8 mouse cellular contexts compared by ENCODE assay signal in the genomic region with DNA sequence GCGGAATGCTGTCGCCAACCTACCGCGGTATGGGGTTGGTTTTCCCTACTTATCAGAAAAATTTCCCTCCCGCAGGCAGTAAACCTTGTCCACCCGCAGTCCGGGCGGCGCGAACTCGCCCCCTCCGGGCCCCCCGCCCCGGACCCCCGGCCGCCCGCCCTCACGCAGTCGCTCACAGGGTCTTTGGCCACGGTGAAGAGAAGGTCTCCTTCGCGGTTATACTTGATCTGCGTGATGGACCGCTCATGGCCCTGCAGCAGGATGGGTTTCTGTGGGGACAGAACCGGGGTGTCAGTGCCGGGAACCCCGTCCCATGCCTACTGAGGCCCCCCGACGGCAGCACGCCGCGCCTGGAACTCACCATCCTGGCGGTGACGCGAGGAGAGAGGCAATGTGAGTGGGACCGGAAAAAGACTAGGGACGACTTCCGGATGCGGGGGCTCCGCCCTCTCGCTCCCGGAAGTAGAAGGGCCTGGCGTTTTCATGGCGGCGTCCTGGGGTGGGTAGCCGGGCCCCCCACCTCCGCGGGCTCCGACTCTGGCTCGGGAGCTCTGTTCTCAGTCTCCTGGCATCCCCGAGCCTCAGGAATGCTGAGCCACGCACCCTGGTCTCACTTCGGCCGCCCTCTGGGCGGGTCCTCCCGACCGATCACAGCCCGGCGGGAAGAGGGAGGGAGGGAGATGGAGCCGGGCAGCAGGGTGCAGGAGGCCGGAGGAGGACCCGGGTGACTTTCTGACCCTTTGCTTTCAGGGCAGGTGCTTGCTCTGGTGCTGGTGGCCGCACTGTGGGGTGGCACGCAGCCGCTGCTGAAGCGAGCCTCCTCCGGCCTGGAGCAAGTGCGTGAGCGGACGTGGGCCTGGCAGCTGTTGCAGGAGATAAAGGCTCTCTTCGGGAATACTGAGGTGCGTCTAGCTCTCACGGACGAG. TPM values are rescaled to one million over a fixed set of nuclear protein-coding genes. Genes with fewer than 3 reads are reported as not detected.
DNase-seq lines count a peak whose midpoint lies in the region; ATAC-seq and TF ChIP-seq lines count a peak whose summit lies in the region.

Eif3i (minus strand) TSS at position 416 of the 926 bp plus-strand sequence.
Tmem234 (plus strand) TSS at position 436 of the 926 bp plus-strand sequence.

- peak; percentile 95 for DNase-seq in G1E (ENCODE audit: low spot score)
- peak; percentile 89 for DNase-seq in heart, postnatal 0 days (ENCODE audit: low spot score)
- DNase-seq in kidney, postnatal 4 days: peak; percentile 86 to 91
- peak; percentile 91 for DNase-seq in lung, embryonic 14.5 days
- peak; percentile 89 for DNase-seq in testis, postnatal 14 days (ENCODE audit: low spot score)

- WGBS in forebrain, embryonic 13.5 days: under 1% methylated on average over 73 of the region's 74 CpGs
- under 1% methylated on average over 65 of the region's 74 CpGs for WGBS in heart, postnatal 0 days
- under 1% methylated on average over 74 of the region's 74 CpGs for WGBS in lung, embryonic 14.5 days

- TF ChIP-seq CTCF in G1E (IDR thresholded peaks at IDR 0.05; ENCODE audit: low read depth, low read length): no peak
- TF ChIP-seq CTCF in heart, postnatal 0 days (IDR thresholded peaks at IDR 0.05; ENCODE audit: low read depth): 0 out of 2 replicates have a peak, but pooled peaks have one; percentile 9
- peak; percentile 21; the same call in 1 of the 2 replicates for TF ChIP-seq CTCF in lung, embryonic 14.5 days (IDR thresholded peaks at IDR 0.05; ENCODE audit: low read depth)

- H3K36me3 ChIP-seq in G1E (replicated peaks): peaks cover 78% of the 10 kb centered on the region
- H3K36me3 ChIP-seq in forebrain, embryonic 13.5 days (ENCODE audit: poor library complexity, severe bottlenecking): peaks cover 58% of the 10 kb centered on the region
- peaks cover 36% of the 10 kb centered on the region for H3K36me3 ChIP-seq in heart, postnatal 0 days (replicated peaks; ENCODE audit: control insufficient read depth, insufficient read depth, low read length)
- peaks cover 60% of the 10 kb centered on the region for H3K36me3 ChIP-seq in lung, embryonic 14.5 days (ENCODE audit: insufficient read depth)

- H3K4me3 ChIP-seq in G1E (ENCODE audit: low read depth, low read length): peak within 1 kb of the TSS; percentile 99
- peak within 1 kb of the TSS; percentile 99 for H3K4me3 ChIP-seq in forebrain, embryonic 13.5 days
- peak within 1 kb of the TSS; percentile 94 for H3K4me3 ChIP-seq in heart, postnatal 0 days (ENCODE audit: low read depth, low read length)
- H3K4me3 ChIP-seq in lung, embryonic 14.5 days (ENCODE audit: low read depth, low read length): peak within 1 kb of the TSS; percentile 91

- no peaks in the 10 kb centered on the region for H3K9me3 ChIP-seq in G1E (replicated peaks)
- no peaks in the 10 kb centered on the region for H3K9me3 ChIP-seq in forebrain, embryonic 13.5 days (replicated peaks)
- no peaks in the 10 kb centered on the region for H3K9me3 ChIP-seq in heart, postnatal 0 days (replicated peaks; ENCODE audit: control insufficient read depth, low read length)
- H3K9me3 ChIP-seq in lung, embryonic 14.5 days (ENCODE audit: low read depth, low read length): no peaks in the 10 kb centered on the region

- H3K9ac ChIP-seq in forebrain, embryonic 13.5 days: peak within 1 kb of the TSS; percentile 94
- H3K9ac ChIP-seq in heart, postnatal 0 days (replicated peaks; ENCODE audit: low read depth, low read length): peak within 1 kb of the TSS; percentile 83
- peak within 1 kb of the TSS; percentile 71 for H3K9ac ChIP-seq in lung, embryonic 14.5 days

- peak within 1 kb of the TSS; percentile 65 for H3K27ac ChIP-seq in forebrain, embryonic 13.5 days
- peak within 1 kb of the TSS; percentile 66 for H3K27ac ChIP-seq in heart, postnatal 0 days (ENCODE audit: low read depth)
- H3K27ac ChIP-seq in lung, embryonic 14.5 days (ENCODE audit: low read depth): peak within 1 kb of the TSS; percentile 68

- peak within 1 kb of the TSS; percentile 91 for H3K4me2 ChIP-seq in forebrain, embryonic 13.5 days
- peak within 1 kb of the TSS; percentile 98 for H3K4me2 ChIP-seq in heart, postnatal 0 days (ENCODE audit: low read depth, low read length)
- peak within 1 kb of the TSS; percentile 71 for H3K4me2 ChIP-seq in lung, embryonic 14.5 days

- H3K27me3 ChIP-seq in G1E (ENCODE audit: insufficient read depth, low read length): no peaks in the 10 kb centered on the region
- H3K27me3 ChIP-seq in forebrain, embryonic 13.5 days: no peaks in the 10 kb centered on the region
- no peaks in the 10 kb centered on the region for H3K27me3 ChIP-seq in heart, postnatal 0 days (ENCODE audit: control insufficient read depth, insufficient read depth, low read length)
- no peaks in the 10 kb centered on the region for H3K27me3 ChIP-seq in lung, embryonic 14.5 days (ENCODE audit: insufficient read depth, low read length)

- H3K4me1 ChIP-seq in G1E (ENCODE audit: insufficient read depth, low read depth, low read length): peaks cover 51% of the 10 kb centered on the region
- H3K4me1 ChIP-seq in forebrain, embryonic 13.5 days: peaks cover 33% of the 10 kb centered on the region
- H3K4me1 ChIP-seq in heart, postnatal 0 days (ENCODE audit: control insufficient read depth, insufficient read depth): peaks cover 15% of the 10 kb centered on the region
- H3K4me1 ChIP-seq in lung, embryonic 14.5 days (ENCODE audit: insufficient read depth): peaks cover 10% of the 10 kb centered on the region

- peak; percentile 93 for ATAC-seq in G1E (ENCODE audit: extremely low read depth, insufficient number of reproducible peaks, low FRiP score, poor library complexity, severe bottlenecking)
- ATAC-seq in cerebellum, adult (ENCODE audit: insufficient number of reproducible peaks, low FRiP score, low TSS enrichment): peak; percentile 90
- peak; percentile 95 for ATAC-seq in forebrain, embryonic 13.5 days
- ATAC-seq in heart, postnatal 0 days (ENCODE audit: insufficient read depth, low read depth): peak; percentile 90
- peak; percentile 92 for ATAC-seq in lung, embryonic 14.5 days (ENCODE audit: insufficient read depth)
- peak; percentile 87 for ATAC-seq in neutrophil, adult 5-6 weeks (ENCODE audit: extremely low read depth, insufficient number of reproducible peaks, low FRiP score, poor library complexity, severe bottlenecking)

- TF ChIP-seq EP300 in heart, postnatal 0 days (IDR thresholded peaks at IDR 0.05; ENCODE audit: low read depth): peak; percentile 50; the same call in 1 of the 2 replicates

RNA-seq across cellular contexts. Expression of gene Eif3i, which starts in this region (rescaled TPM):
- total RNA-seq in G1E (2014; fragmentation: Nextera tagmentation) (152 and 159 TPM in 2 replicates), G1E (2017) (241 and 272 TPM in 2 replicates)
- polyA plus RNA-seq in G1E (2012): 130 and 133 TPM in 2 replicates
- 251 and 261 TPM in 2 replicates for polyA plus RNA-seq in forebrain, embryonic 13.5 days (2015; fragmentation: Nextera tagmentation; extraction: Ambion mirVana)
- 408 and 443 TPM in 2 replicates for total RNA-seq in heart, postnatal 0 days (2014; rRNA removed; ENCODE audit: low replicate concordance)
- polyA plus RNA-seq in heart, postnatal 0 days (2015; fragmentation: Nextera tagmentation; extraction: Ambion mirVana): 169 and 172 TPM in 2 replicates
- 308 and 316 TPM in 2 replicates for polyA plus RNA-seq in lung, embryonic 14.5 days (2014; fragmentation: Nextera tagmentation; extraction: Ambion mirVana)
- total RNA-seq in neutrophil, adult 5-6 weeks (2017): 72.7 and 74.6 TPM in 2 replicates

RNA-seq across cellular contexts. Expression of gene Tmem234, which starts in this region (rescaled TPM):
- total RNA-seq in G1E (2014; fragmentation: Nextera tagmentation) (129 and 155 TPM in 2 replicates), G1E (2017) (104 and 120 TPM in 2 replicates)
- 207 and 224 TPM in 2 replicates for polyA plus RNA-seq in G1E (2012)
- 186 and 193 TPM in 2 replicates for polyA plus RNA-seq in forebrain, embryonic 13.5 days (2015; fragmentation: Nextera tagmentation; extraction: Ambion mirVana)
- 108 and 115 TPM in 2 replicates for total RNA-seq in heart, postnatal 0 days (2014; rRNA removed; ENCODE audit: low replicate concordance)
- 150 and 161 TPM in 2 replicates for polyA plus RNA-seq in heart, postnatal 0 days (2015; fragmentation: Nextera tagmentation; extraction: Ambion mirVana)
- polyA plus RNA-seq in lung, embryonic 14.5 days (2014; fragmentation: Nextera tagmentation; extraction: Ambion mirVana): 187 and 200 TPM in 2 replicates
- total RNA-seq in neutrophil, adult 5-6 weeks (2017): 164 TPM in 2 replicates

Comparison
In these comparisons a context has a peak if more than half of its experiments do, and no peak if none do; other contexts are left out.
1. Peak in every context shown above with its lines: DNase-seq, ATAC-seq, H3K4me3 ChIP-seq and H3K27ac ChIP-seq.